Mouse (Mus musculus) MEL-GATA-1-ER (cell line): ENCODE data around the gene Mllt1.

Source experiments
- DNase-seq: peaks from one replicate; pipeline ENCODE4 v3.0.0-alpha.2; 2012; ENCODE audit warnings: low read depth; ENCODE audit errors: extremely low read depth

Gene Mllt1

GRCm38 (mm10) chr17:56935363-56936131, at the start of gene Mllt1:
TSS of gene Mllt1 (minus strand) at chr17:56935415.
- peak; percentile 82 for DNase-seq

- no peak for DNase-seq
Observed at GRCm38 (mm10) chr17:56984886-56985285, 49.7 kb upstream of the Mllt1 start.

GRCm38 (mm10) chr17:56982013-56982412, 46.8 kb upstream of the Mllt1 start, which contains the start of gene Acer1:
TSS of gene Acer1 (minus strand) at chr17:56982126.
- no peak for DNase-seq

- DNase-seq = no peak
Observed at GRCm38 (mm10) chr17:56981049-56981448, 45.8 kb upstream of the Mllt1 start.

- no peak for DNase-seq
Observed at GRCm38 (mm10) chr17:56979524-56979923, 44.3 kb upstream of the Mllt1 start.

GRCm38 (mm10) chr17:56976531-56977390, 41.5 kb upstream of the Mllt1 start:
- DNase-seq = no peak

- DNase-seq = no peak
Observed at GRCm38 (mm10) chr17:56975391-56975790, 40.2 kb upstream of the Mllt1 start.

GRCm38 (mm10) chr17:56974708-56975240, 39.6 kb upstream of the Mllt1 start:
- no peak for DNase-seq

GRCm38 (mm10) chr17:56973956-56974707, 38.9 kb upstream of the Mllt1 start:
- DNase-seq = no peak

- DNase-seq = no peak
Observed at GRCm38 (mm10) chr17:56970081-56970480, 34.9 kb upstream of the Mllt1 start.

- DNase-seq = no peak
Observed at GRCm38 (mm10) chr17:56969321-56969720, 34.1 kb upstream of the Mllt1 start.

- DNase-seq = no peak
Observed at GRCm38 (mm10) chr17:56963646-56964045, 28.4 kb upstream of the Mllt1 start.

- no peak for DNase-seq
Observed at GRCm38 (mm10) chr17:56962642-56963405, 27.6 kb upstream of the Mllt1 start.

- no peak for DNase-seq
Observed at GRCm38 (mm10) chr17:56961880-56962279, 26.7 kb upstream of the Mllt1 start.

GRCm38 (mm10) chr17:56958667-56959066, 23.5 kb upstream of the Mllt1 start:
- DNase-seq = no peak

- peak; percentile 54 for DNase-seq
Observed at GRCm38 (mm10) chr17:56957763-56958429, 22.7 kb upstream of the Mllt1 start.

- DNase-seq = no peak
Observed at GRCm38 (mm10) chr17:56954871-56955270, 19.7 kb upstream of the Mllt1 start.

- no peak for DNase-seq
Observed at GRCm38 (mm10) chr17:56952639-56953038, 17.4 kb upstream of the Mllt1 start.

GRCm38 (mm10) chr17:56950915-56951314, 15.7 kb upstream of the Mllt1 start:
- peak; percentile 57 for DNase-seq

- no peak for DNase-seq
Observed at GRCm38 (mm10) chr17:56938751-56939150, 3.5 kb upstream of the Mllt1 start.
